Mouse (Mus musculus): ENCODE results near the gene Ecm2. TPM values are rescaled to one million over a fixed set of nuclear protein-coding genes. Genes with fewer than 3 reads are reported as not detected.

Ecm2 gene
- polyA plus RNA-seq, 1 experiment from 2014 or later: 1.9 TPM

- H3K9me3 ChIP-seq (replicated peaks; ENCODE audit: control insufficient read depth, low read length, poor library complexity, severe bottlenecking): no peaks in the 10 kb centered on the region
- H3K4me2 ChIP-seq (ENCODE audit: low read length): no peak within 1 kb of the TSS
- H3K4me1 ChIP-seq (ENCODE audit: control insufficient read depth, insufficient read depth, low read length): no peaks in the 10 kb centered on the region
- WGBS: 86% methylated on average over 3 of the region's 3 CpGs
- H3K36me3 ChIP-seq (ENCODE audit: control insufficient read depth, insufficient read depth, low read length): no peaks in the 10 kb centered on the region
- H3K27me3 ChIP-seq (ENCODE audit: control insufficient read depth, insufficient read depth, low read depth, low read length): no peaks in the 10 kb centered on the region
- no peak within 1 kb of the TSS for H3K9ac ChIP-seq (ENCODE audit: low read depth, low read length)
- no peak within 1 kb of the TSS for H3K4me3 ChIP-seq (ENCODE audit: low read depth, low read length)
- no peak for ATAC-seq
- H3K27ac ChIP-seq (ENCODE audit: low read length): no peak within 1 kb of the TSS
Measured at GRCm38 (mm10) chr13:49544279-49544678, 39.7 kb downstream of the Ecm2 start, which contains the start of gene Aspn. Gene Aspn (plus strand): TSS chr13:49544443.

GRCm38 (mm10) chr13:49545646-49546045, 41.0 kb downstream of the Ecm2 start:
- Histone ChIP-seq H3K4me2 (ENCODE audit: low read length) (no peak overlapping the region), H3K4me3 (ENCODE audit: low read depth, low read length) (no peak overlapping the region), H3K4me1 (ENCODE audit: control insufficient read depth, insufficient read depth, low read length) (no peaks in the 10 kb centered on the region), H3K9me3 (replicated peaks; ENCODE audit: control insufficient read depth, low read length, poor library complexity, severe bottlenecking) (no peaks in the 10 kb centered on the region), H3K36me3 (ENCODE audit: control insufficient read depth, insufficient read depth, low read length) (no peaks in the 10 kb centered on the region), H3K9ac (ENCODE audit: low read depth, low read length) (no peak overlapping the region), H3K27me3 (ENCODE audit: control insufficient read depth, insufficient read depth, low read depth, low read length) (no peaks in the 10 kb centered on the region), H3K27ac (ENCODE audit: low read length) (no peak overlapping the region)
- no peak for ATAC-seq
- 80% methylated on average over 3 of the region's 3 CpGs for WGBS

- Histone ChIP-seq H3K4me3 (ENCODE audit: low read depth, low read length) (no peak overlapping the region), H3K4me1 (ENCODE audit: control insufficient read depth, insufficient read depth, low read length) (no peaks in the 10 kb centered on the region), H3K27me3 (ENCODE audit: control insufficient read depth, insufficient read depth, low read depth, low read length) (no peaks in the 10 kb centered on the region), H3K9me3 (replicated peaks; ENCODE audit: control insufficient read depth, low read length, poor library complexity, severe bottlenecking) (no peaks in the 10 kb centered on the region), H3K36me3 (ENCODE audit: control insufficient read depth, insufficient read depth, low read length) (no peaks in the 10 kb centered on the region), H3K27ac (ENCODE audit: low read length) (no peak overlapping the region), H3K4me2 (ENCODE audit: low read length) (no peak overlapping the region), H3K9ac (ENCODE audit: low read depth, low read length) (no peak overlapping the region)
- WGBS: 82% methylated on average over 1 of the region's 1 CpGs
- ATAC-seq: no peak
Measured at GRCm38 (mm10) chr13:49546517-49546916, 41.9 kb downstream of the Ecm2 start.

- no peak overlapping the region for H3K4me2 ChIP-seq (ENCODE audit: low read length)
- H3K36me3 ChIP-seq (ENCODE audit: control insufficient read depth, insufficient read depth, low read length): no peaks in the 10 kb centered on the region
- WGBS: 81% methylated on average over 1 of the region's 1 CpGs
- no peak overlapping the region for H3K9ac ChIP-seq (ENCODE audit: low read depth, low read length)
- no peaks in the 10 kb centered on the region for H3K27me3 ChIP-seq (ENCODE audit: control insufficient read depth, insufficient read depth, low read depth, low read length)
- H3K4me3 ChIP-seq (ENCODE audit: low read depth, low read length): no peak overlapping the region
- H3K9me3 ChIP-seq (replicated peaks; ENCODE audit: control insufficient read depth, low read length, poor library complexity, severe bottlenecking): no peaks in the 10 kb centered on the region
- no peak overlapping the region for H3K27ac ChIP-seq (ENCODE audit: low read length)
- no peak for ATAC-seq
- no peaks in the 10 kb centered on the region for H3K4me1 ChIP-seq (ENCODE audit: control insufficient read depth, insufficient read depth, low read length)
Measured at GRCm38 (mm10) chr13:49547563-49548150, 43.0 kb downstream of the Ecm2 start.

GRCm38 (mm10) chr13:49549616-49550015, 45.0 kb downstream of the Ecm2 start:
- WGBS: 94% methylated on average over 3 of the region's 3 CpGs
- no peaks in the 10 kb centered on the region for H3K36me3 ChIP-seq (ENCODE audit: control insufficient read depth, insufficient read depth, low read length)
- H3K9me3 ChIP-seq (replicated peaks; ENCODE audit: control insufficient read depth, low read length, poor library complexity, severe bottlenecking): no peaks in the 10 kb centered on the region
- H3K4me3 ChIP-seq (ENCODE audit: low read depth, low read length): no peak overlapping the region
- no peaks in the 10 kb centered on the region for H3K4me1 ChIP-seq (ENCODE audit: control insufficient read depth, insufficient read depth, low read length)
- no peak overlapping the region for H3K4me2 ChIP-seq (ENCODE audit: low read length)
- no peak for ATAC-seq
- H3K27ac ChIP-seq (ENCODE audit: low read length): no peak overlapping the region
- no peaks in the 10 kb centered on the region for H3K27me3 ChIP-seq (ENCODE audit: control insufficient read depth, insufficient read depth, low read depth, low read length)
- no peak overlapping the region for H3K9ac ChIP-seq (ENCODE audit: low read depth, low read length)

- H3K4me2 ChIP-seq (ENCODE audit: low read length): no peak overlapping the region
- no peak overlapping the region for H3K27ac ChIP-seq (ENCODE audit: low read length)
- no peaks in the 10 kb centered on the region for H3K36me3 ChIP-seq (ENCODE audit: control insufficient read depth, insufficient read depth, low read length)
- 83% methylated on average over 5 of the region's 5 CpGs for WGBS
- no peak for ATAC-seq
- no peak overlapping the region for H3K4me3 ChIP-seq (ENCODE audit: low read depth, low read length)
- H3K4me1 ChIP-seq (ENCODE audit: control insufficient read depth, insufficient read depth, low read length): no peaks in the 10 kb centered on the region
- no peak overlapping the region for H3K9ac ChIP-seq (ENCODE audit: low read depth, low read length)
- no peaks in the 10 kb centered on the region for H3K27me3 ChIP-seq (ENCODE audit: control insufficient read depth, insufficient read depth, low read depth, low read length)
- H3K9me3 ChIP-seq (replicated peaks; ENCODE audit: control insufficient read depth, low read length, poor library complexity, severe bottlenecking): no peaks in the 10 kb centered on the region
Measured at GRCm38 (mm10) chr13:49554519-49554918, 49.9 kb downstream of the Ecm2 start.

GRCm38 (mm10) chr13:49556203-49556602, 51.6 kb downstream of the Ecm2 start:
- WGBS: 85% methylated on average over 1 of the region's 1 CpGs
- H3K4me2 ChIP-seq (ENCODE audit: low read length): no peak overlapping the region
- H3K36me3 ChIP-seq (ENCODE audit: control insufficient read depth, insufficient read depth, low read length): no peaks in the 10 kb centered on the region
- H3K27ac ChIP-seq (ENCODE audit: low read length): no peak overlapping the region
- no peaks in the 10 kb centered on the region for H3K9me3 ChIP-seq (replicated peaks; ENCODE audit: control insufficient read depth, low read length, poor library complexity, severe bottlenecking)
- no peak for ATAC-seq
- no peak overlapping the region for H3K9ac ChIP-seq (ENCODE audit: low read depth, low read length)
- H3K27me3 ChIP-seq (ENCODE audit: control insufficient read depth, insufficient read depth, low read depth, low read length): no peaks in the 10 kb centered on the region
- H3K4me1 ChIP-seq (ENCODE audit: control insufficient read depth, insufficient read depth, low read length): no peaks in the 10 kb centered on the region
- H3K4me3 ChIP-seq (ENCODE audit: low read depth, low read length): no peak overlapping the region

GRCm38 (mm10) chr13:49556924-49557323, 52.3 kb downstream of the Ecm2 start:
- no peak overlapping the region for H3K9ac ChIP-seq (ENCODE audit: low read depth, low read length)
- no peaks in the 10 kb centered on the region for H3K36me3 ChIP-seq (ENCODE audit: control insufficient read depth, insufficient read depth, low read length)
- no peaks in the 10 kb centered on the region for H3K9me3 ChIP-seq (replicated peaks; ENCODE audit: control insufficient read depth, low read length, poor library complexity, severe bottlenecking)
- H3K27me3 ChIP-seq (ENCODE audit: control insufficient read depth, insufficient read depth, low read depth, low read length): no peaks in the 10 kb centered on the region
- H3K27ac ChIP-seq (ENCODE audit: low read length): no peak overlapping the region
- no peak overlapping the region for H3K4me3 ChIP-seq (ENCODE audit: low read depth, low read length)
- no peak overlapping the region for H3K4me2 ChIP-seq (ENCODE audit: low read length)
- H3K4me1 ChIP-seq (ENCODE audit: control insufficient read depth, insufficient read depth, low read length): no peaks in the 10 kb centered on the region
- ATAC-seq: no peak
- WGBS: 62% methylated on average over 1 of the region's 1 CpGs

- Histone ChIP-seq H3K4me2 (ENCODE audit: low read length) (no peak overlapping the region), H3K4me1 (ENCODE audit: control insufficient read depth, insufficient read depth, low read length) (no peaks in the 10 kb centered on the region), H3K27ac (ENCODE audit: low read length) (no peak overlapping the region), H3K27me3 (ENCODE audit: control insufficient read depth, insufficient read depth, low read depth, low read length) (no peaks in the 10 kb centered on the region), H3K9ac (ENCODE audit: low read depth, low read length) (no peak overlapping the region), H3K4me3 (ENCODE audit: low read depth, low read length) (no peak overlapping the region), H3K9me3 (replicated peaks; ENCODE audit: control insufficient read depth, low read length, poor library complexity, severe bottlenecking) (no peaks in the 10 kb centered on the region), H3K36me3 (ENCODE audit: control insufficient read depth, insufficient read depth, low read length) (no peaks in the 10 kb centered on the region)
- no peak for ATAC-seq
- WGBS: 31% methylated on average over 2 of the region's 2 CpGs
Measured at GRCm38 (mm10) chr13:49559185-49559584, 54.6 kb downstream of the Ecm2 start.
